Mouse (Mus musculus) liver, embryonic 12.5 days (tissue): ENCODE measurements around the gene Olfr935. TPM values are rescaled to one million over a fixed set of nuclear protein-coding genes. Genes with fewer than 3 reads are reported as not detected.

ENCODE experiments used
- ATAC-seq: fragments of 200-750 bp; cut with Nextera tagmentation; 2 replicates; pipeline ENCODE4 v1.8.0; 2017; ENCODE audit warnings: moderate number of reproducible peaks, mild to moderate bottlenecking, moderate library complexity
- H3K27ac ChIP-seq: fragments of 300-500 bp; sonication (generic); 2 replicates; pipeline ENCODE4 v1.5.1; 2016; ENCODE audit warnings: mild to moderate bottlenecking
- H3K27me3 ChIP-seq: fragments of 300-500 bp; sonication (generic); replicated peaks from 2 replicates; pipeline ENCODE4 v1.6.1; 2016; ENCODE audit warnings: mild to moderate bottlenecking, moderate library complexity
- H3K36me3 ChIP-seq: fragments of 300-500 bp; sonication (generic); 2 replicates; pipeline ENCODE4 v1.6.1; 2016; ENCODE audit warnings: mild to moderate bottlenecking, moderate library complexity
- H3K4me1 ChIP-seq: fragments of 300-500 bp; sonication (generic); 2 replicates; pipeline ENCODE4 v1.6.1; 2016
- H3K4me2 ChIP-seq: fragments of 300-500 bp; sonication (generic); 2 replicates; pipeline ENCODE4 v1.6.1; 2016; ENCODE audit warnings: mild to moderate bottlenecking, moderate library complexity
- H3K4me3 ChIP-seq: fragments of 300-500 bp; sonication (generic); 2 replicates; pipeline ENCODE4 v1.5.1; 2016; ENCODE audit warnings: mild to moderate bottlenecking, moderate library complexity
- H3K9ac ChIP-seq: fragments of 300-500 bp; sonication (generic); 2 replicates; pipeline ENCODE4 v1.6.1; 2016; ENCODE audit warnings: mild to moderate bottlenecking, moderate library complexity
- H3K9me3 ChIP-seq: fragments of 300-500 bp; sonication (generic); replicated peaks from 2 replicates; pipeline ENCODE4 v1.6.1; 2016; ENCODE audit warnings: mild to moderate bottlenecking, moderate library complexity
- WGBS: fragments of 180-500 bp; shearing (Covaris S2); methylation state at CpG from one replicate; pipeline ENCODE4 v1.1.7; 2016; ENCODE audit not compliant: insufficient replicate concordance; 5-methylcytosine and 5-hydroxymethylcytosine counted together
- microRNA-seq: library from miRNA; unstranded; fragments of <30 nt; microRNA quantifications from one replicate; pipeline ENCODE4, GENCODE M21; 2017
- polyA plus RNA-seq: library from polyadenylated mRNA; unstranded; fragments of >200 nt; fragmentation: Nextera tagmentation; extraction: Ambion mirVana; gene quantifications from 2 replicates; pipeline ENCODE4 v1.2.1, GENCODE M21; 2016

The Olfr935 gene
- not detected in 2 replicates for polyA plus RNA-seq

DNA sequence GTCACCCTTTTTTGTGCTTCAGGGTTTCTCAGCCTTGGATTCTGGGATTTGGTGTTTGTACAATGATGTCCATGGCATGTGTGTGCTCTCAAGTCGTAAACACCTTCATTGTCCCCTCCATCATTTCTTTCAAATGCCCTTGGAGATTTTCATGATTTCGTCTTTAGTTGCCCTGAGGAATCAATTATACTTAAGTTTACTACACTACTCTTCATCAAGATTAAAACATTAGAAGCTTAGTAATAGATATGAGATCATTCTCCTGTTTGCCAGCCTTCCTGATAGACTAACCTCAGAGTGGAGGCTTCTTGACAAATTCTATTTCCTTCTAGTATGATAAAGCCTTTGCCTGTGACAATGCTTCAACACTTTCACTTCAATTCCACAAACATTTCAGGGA lies at the start of gene Olfr935:
Gene Olfr935 (minus strand): TSS at position 101 of the 400 bp plus-strand sequence.
- H3K9ac ChIP-seq = no peak within 1 kb of the TSS
- 47% methylated on average over 2 of the region's 2 CpGs for WGBS
- no peaks in the 10 kb centered on the region for H3K27me3 ChIP-seq
- no peak for ATAC-seq
- H3K9me3 ChIP-seq = no peaks in the 10 kb centered on the region
- H3K36me3 ChIP-seq = no peaks in the 10 kb centered on the region
- H3K4me1 ChIP-seq = no peaks in the 10 kb centered on the region
- no peak within 1 kb of the TSS for H3K4me3 ChIP-seq
- H3K4me2 ChIP-seq = no peak within 1 kb of the TSS
- H3K27ac ChIP-seq = no peak within 1 kb of the TSS

- H3K9ac ChIP-seq = no peak within 1 kb of the TSS
- ATAC-seq = no peak
- H3K4me2 ChIP-seq = no peak within 1 kb of the TSS
- H3K27ac ChIP-seq = no peak within 1 kb of the TSS
- no peaks in the 10 kb centered on the region for H3K9me3 ChIP-seq
- H3K4me1 ChIP-seq = no peaks in the 10 kb centered on the region
- H3K4me3 ChIP-seq = no peak within 1 kb of the TSS
- 57% methylated on average over 1 of the region's 1 CpGs for WGBS
- H3K36me3 ChIP-seq = no peaks in the 10 kb centered on the region
- H3K27me3 ChIP-seq = no peaks in the 10 kb centered on the region
These were observed 23.8 kb upstream of the Olfr935 start, which contains the start of gene Olfr146 for GRCm38 (mm10) chr9:39023277-39023676. TSS of gene Olfr146 (minus strand) at chr9:39023377.

- Histone ChIP-seq H3K4me1 (no peaks in the 10 kb centered on the region), H3K36me3 (no peaks in the 10 kb centered on the region), H3K27ac (no peak within 1 kb of the TSS), H3K27me3 (no peaks in the 10 kb centered on the region), H3K4me2 (no peak within 1 kb of the TSS), H3K9me3 (no peaks in the 10 kb centered on the region), H3K4me3 (no peak within 1 kb of the TSS), H3K9ac (no peak within 1 kb of the TSS)
- ATAC-seq = no peak
- WGBS = 71% methylated on average over 2 of the region's 2 CpGs
These were observed 11.3 kb downstream of the Olfr935 start, which contains the start of gene Olfr934 for GRCm38 (mm10) chr9:38988215-38988614. TSS of gene Olfr934 (minus strand) at chr9:38988315.

- Histone ChIP-seq H3K4me3 (no peak within 1 kb of the TSS), H3K9ac (no peak within 1 kb of the TSS), H3K27ac (no peak within 1 kb of the TSS), H3K27me3 (no peaks in the 10 kb centered on the region), H3K4me2 (no peak within 1 kb of the TSS), H3K9me3 (0 out of 2 replicates have a peak, but pooled peaks cover 4% of the 10 kb centered on the region), H3K4me1 (no peaks in the 10 kb centered on the region), H3K36me3 (no peaks in the 10 kb centered on the region)
- WGBS = 66% methylated on average over 4 of the region's 4 CpGs
- no peak for ATAC-seq
These were observed 27.5 kb downstream of the Olfr935 start, which contains the start of gene Olfr933 for GRCm38 (mm10) chr9:38972013-38972412. TSS of gene Olfr933 (plus strand) at chr9:38972313.

- Histone ChIP-seq H3K36me3 (no peaks in the 10 kb centered on the region), H3K9ac (no peak overlapping the region), H3K27ac (no peak overlapping the region), H3K4me2 (no peak overlapping the region), H3K4me3 (no peak overlapping the region), H3K27me3 (no peaks in the 10 kb centered on the region), H3K9me3 (no peaks in the 10 kb centered on the region), H3K4me1 (no peaks in the 10 kb centered on the region)
- 59% methylated on average over 4 of the region's 4 CpGs for WGBS
- ATAC-seq = no peak
These were observed 45.4 kb downstream of the Olfr935 start for GRCm38 (mm10) chr9:38954124-38954416.

DNA sequence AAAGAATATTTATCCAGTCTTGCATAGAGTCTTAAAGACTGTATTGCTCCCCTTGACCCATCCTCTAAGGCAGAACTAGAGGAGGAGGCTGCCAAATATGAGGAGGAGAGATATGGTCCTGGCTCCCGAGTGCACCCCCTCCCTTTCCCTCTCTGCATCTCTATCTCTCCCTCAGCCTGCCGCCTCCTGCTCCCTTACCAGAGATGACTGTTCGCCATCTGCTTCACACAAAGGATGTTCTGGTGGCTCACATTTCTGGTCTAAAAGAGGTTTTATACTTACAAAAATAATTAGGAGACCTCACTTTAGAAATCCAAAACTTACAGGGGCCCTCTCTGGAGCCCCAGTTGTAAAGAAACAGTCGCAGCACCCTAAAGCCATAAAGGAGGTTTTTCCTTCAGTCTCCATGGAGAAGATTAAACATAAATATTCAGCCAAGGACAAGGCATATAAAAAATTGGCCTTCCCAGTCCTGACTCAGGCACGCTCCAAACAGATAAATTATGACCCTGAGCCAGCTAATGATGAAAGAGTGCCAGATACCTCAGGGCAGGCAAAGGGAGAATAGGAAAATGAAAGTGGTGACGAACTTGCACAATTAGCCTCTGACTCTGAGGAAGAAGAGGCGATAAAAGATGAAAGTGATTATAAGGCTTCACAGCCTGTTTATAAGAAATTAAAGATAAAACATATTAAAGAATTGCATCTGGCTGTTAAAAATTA lies 45.9 kb downstream of the Olfr935 start:
- WGBS = 58% methylated on average over 7 of the region's 7 CpGs
- Histone ChIP-seq H3K9ac (no peak overlapping the region), H3K4me1 (no peaks in the 10 kb centered on the region), H3K4me2 (no peak overlapping the region), H3K36me3 (no peaks in the 10 kb centered on the region), H3K27ac (no peak overlapping the region), H3K4me3 (no peak overlapping the region), H3K9me3 (no peaks in the 10 kb centered on the region), H3K27me3 (no peaks in the 10 kb centered on the region)
- ATAC-seq = no peak

Small RNA genes within 50 kb of the gene (microRNA-seq; reads per million reads assigned to microRNA genes)
- not detected for gene Gm25529

Other genes with a start within 250 kb of the Olfr935 start
- not detected in 2 replicates for gene Olfr920, start 247.4 kb downstream of the Olfr935 start, polyA plus RNA-seq
- gene Olfr921, start 226.6 kb downstream of the Olfr935 start, polyA plus RNA-seq = not detected in 2 replicates
- not detected in 2 replicates for gene Olfr922, start 185.1 kb downstream of the Olfr935 start, polyA plus RNA-seq
- not detected in 2 replicates for gene Olfr923, start 173.1 kb downstream of the Olfr935 start, polyA plus RNA-seq
- gene Olfr924, start 155.2 kb downstream of the Olfr935 start, polyA plus RNA-seq = not detected in 2 replicates
- gene Olfr26, start 144.6 kb downstream of the Olfr935 start, polyA plus RNA-seq = not detected in 2 replicates
- not detected in 2 replicates for gene Olfr926, start 122.6 kb downstream of the Olfr935 start, polyA plus RNA-seq
- gene Olfr930, start 69.9 kb downstream of the Olfr935 start, polyA plus RNA-seq = not detected in 2 replicates
- not detected in 2 replicates for gene Olfr933, start 27.4 kb downstream of the Olfr935 start, polyA plus RNA-seq
- gene Olfr934, start 11.4 kb downstream of the Olfr935 start, polyA plus RNA-seq = not detected in 2 replicates
- gene Olfr146, start 23.7 kb upstream of the Olfr935 start, polyA plus RNA-seq = not detected in 2 replicates
- not detected in 2 replicates for gene Olfr937, start 65.3 kb upstream of the Olfr935 start, polyA plus RNA-seq
- not detected in 2 replicates for gene Olfr938, start 79.2 kb upstream of the Olfr935 start, polyA plus RNA-seq
- gene Olfr27, start 128.4 kb upstream of the Olfr935 start, polyA plus RNA-seq = not detected in 2 replicates
- not detected in 2 replicates for gene Olfr943, start 166.6 kb upstream of the Olfr935 start, polyA plus RNA-seq
- gene Olfr944, start 202.2 kb upstream of the Olfr935 start, polyA plus RNA-seq = not detected in 2 replicates